Mouse (Mus musculus): ENCODE measurements at regions not wholly inside any gene's neighbourhood (a gene's known extent, or its start where the extent isn't known, plus 50 kb on each side); places are given as distances from the start of the nearest gene placed in this dataset.
A peak's percentile ranks its signal among the peaks of the same experiment; 100 is the strongest.
"Not testable (repeated sequence)": the region's sequence is repeated elsewhere in the genome, so short reads cannot be mapped to it uniquely, and the experiment has no call there.

- no peak for DNase-seq (ENCODE audit: low spot score)
Measured at GRCm38 (mm10) chr14:53993427-53993826, 260.5 kb downstream of the Dad1 start.

GRCm38 (mm10) chr14:53992712-53993286 is 261.1 kb downstream of the Dad1 start:
- DNase-seq (ENCODE audit: low spot score): no peak

- DNase-seq (ENCODE audit: low spot score): no peak
Measured at GRCm38 (mm10) chr14:53991390-53991789, 262.5 kb downstream of the Dad1 start.

GRCm38 (mm10) chr14:53980771-53981170 is 273.1 kb downstream of the Dad1 start:
- no peak for DNase-seq (ENCODE audit: low spot score)

- not testable (repeated sequence) for DNase-seq (ENCODE audit: low spot score)
Measured at GRCm38 (mm10) chr14:53961426-53961825, 292.5 kb downstream of the Dad1 start.

- no peak for DNase-seq (ENCODE audit: low spot score)
Measured at GRCm38 (mm10) chr14:53960779-53961178, 293.1 kb downstream of the Dad1 start.

- DNase-seq (ENCODE audit: low spot score): peak; percentile 93
Measured at GRCm38 (mm10) chr14:53935791-53936231, 318.1 kb downstream of the Dad1 start.

- peak; percentile 85 for DNase-seq (ENCODE audit: low spot score)
Measured at GRCm38 (mm10) chr14:53935336-53935735, 318.6 kb downstream of the Dad1 start.

- DNase-seq (ENCODE audit: low spot score): no peak
Measured at GRCm38 (mm10) chr14:53910871-53911270, 343.0 kb downstream of the Dad1 start.

- no peak for DNase-seq (ENCODE audit: low spot score)
Measured at GRCm38 (mm10) chr14:53904578-53904977, 349.3 kb downstream of the Dad1 start.

- DNase-seq (ENCODE audit: low spot score): no peak
Measured at GRCm38 (mm10) chr14:53901103-53901502, 352.8 kb downstream of the Dad1 start.

GRCm38 (mm10) chr14:53881304-53881703 is 372.6 kb downstream of the Dad1 start:
- no peak for DNase-seq (ENCODE audit: low spot score)

- no peak for DNase-seq (ENCODE audit: low spot score)
Measured at GRCm38 (mm10) chr14:53876581-53876980, 377.3 kb downstream of the Dad1 start.

- DNase-seq (ENCODE audit: low spot score): no peak
Measured at GRCm38 (mm10) chr14:53875736-53876135, 378.2 kb downstream of the Dad1 start.

GRCm38 (mm10) chr14:53847049-53847448 is 406.9 kb downstream of the Dad1 start:
- DNase-seq (ENCODE audit: low spot score): no peak

GRCm38 (mm10) chr14:53845646-53846045 is 408.3 kb downstream of the Dad1 start:
- DNase-seq (ENCODE audit: low spot score): no peak

- no peak for DNase-seq (ENCODE audit: low spot score)
Measured at GRCm38 (mm10) chr14:53832553-53832952, 421.4 kb downstream of the Dad1 start.

GRCm38 (mm10) chr14:53831651-53832050 is 422.3 kb downstream of the Dad1 start:
- DNase-seq (ENCODE audit: low spot score): no peak

- no peak for DNase-seq (ENCODE audit: low spot score)
Measured at GRCm38 (mm10) chr14:53830717-53831116, 423.2 kb downstream of the Dad1 start.

GRCm38 (mm10) chr14:53826782-53827181 is 427.1 kb downstream of the Dad1 start:
- no peak for DNase-seq (ENCODE audit: low spot score)

- DNase-seq (ENCODE audit: low spot score): peak; percentile 85
Measured at GRCm38 (mm10) chr14:53806231-53806630, 447.7 kb downstream of the Dad1 start.

GRCm38 (mm10) chr14:53803698-53804620 is 449.9 kb downstream of the Dad1 start:
- DNase-seq (ENCODE audit: low spot score): peak; percentile 55

- no peak for DNase-seq (ENCODE audit: low spot score)
Measured at GRCm38 (mm10) chr14:53802547-53802946, 451.4 kb downstream of the Dad1 start.

Measured in testis, postnatal 10 days (tissue).